Mouse (Mus musculus): ENCODE data around the gene Homez.

DNA sequence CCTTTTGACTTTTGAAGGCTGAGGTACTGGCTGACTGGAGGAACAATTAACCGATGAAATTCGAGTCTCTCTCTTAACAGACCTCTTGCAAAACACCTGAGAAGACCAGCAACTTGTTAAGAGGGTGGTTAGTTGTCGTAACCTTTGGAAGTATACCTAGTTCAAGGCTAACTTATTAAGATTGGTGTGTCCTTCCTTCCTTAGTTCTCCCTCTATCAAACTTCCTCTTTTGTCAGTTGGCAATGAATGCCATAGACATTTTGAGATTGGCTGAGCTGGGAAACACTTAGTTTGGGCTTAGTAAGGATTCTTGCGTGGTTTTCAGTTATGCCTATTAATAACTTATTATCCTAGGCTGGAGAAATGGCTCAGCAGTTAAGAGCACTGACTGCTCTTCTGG is 2.7 kb downstream of the Homez start:
- TF ChIP-seq CTCF (IDR thresholded peaks at IDR 0.05) (no peak), EP300 (IDR thresholded peaks at IDR 0.05) (no peak)

All from lung, postnatal 0 days (tissue).